Comparison of ENCODE assay signal across 9 mouse cellular contexts in the genomic region with DNA sequence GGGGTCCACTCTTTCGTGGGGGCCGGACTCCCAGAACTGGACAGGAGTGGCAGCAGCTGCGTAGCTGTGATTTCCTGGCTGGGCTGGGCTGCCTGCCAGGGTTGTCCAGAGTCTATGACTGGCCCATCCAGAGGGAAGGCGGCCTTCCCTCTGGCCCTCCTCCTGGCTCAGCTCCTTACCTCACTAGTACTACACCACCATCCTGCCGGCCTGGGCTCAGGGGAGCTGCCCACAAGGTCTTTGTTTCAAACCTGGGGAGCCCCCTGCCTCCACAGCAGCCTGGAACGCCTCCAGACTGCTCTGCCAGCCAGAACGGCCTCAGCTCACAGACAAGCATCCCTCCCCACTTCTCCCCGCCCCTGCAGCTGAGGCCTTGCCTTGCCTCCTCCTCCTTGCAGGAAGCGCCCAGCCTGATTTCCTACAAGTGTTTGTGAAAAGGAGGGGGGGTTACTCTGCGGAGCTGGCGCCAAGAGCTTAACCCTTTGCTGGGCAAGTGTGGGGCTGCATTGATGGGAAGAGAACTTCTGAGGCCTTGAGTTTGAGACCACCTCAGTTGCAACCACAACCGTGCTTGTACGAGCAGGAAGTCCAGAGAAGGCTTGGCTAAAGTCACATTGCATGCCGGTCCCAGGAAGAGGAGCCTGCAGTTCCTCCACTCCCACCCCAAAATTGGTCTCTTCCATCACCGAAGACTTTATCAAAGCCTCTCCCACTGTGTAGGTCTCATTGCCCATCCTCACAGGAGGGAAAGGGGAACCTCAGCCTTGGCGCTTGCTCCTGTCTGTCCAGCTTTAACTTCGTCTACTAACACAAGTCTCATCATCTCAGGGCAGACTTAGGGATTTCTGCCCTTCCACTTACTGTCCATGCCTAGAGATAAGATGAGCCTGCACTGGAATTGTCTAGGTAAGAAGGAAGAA. TPM values are rescaled to one million over a fixed set of nuclear protein-coding genes. Genes with fewer than 3 reads are reported as not detected.
DNase-seq lines count a peak whose midpoint lies in the region; ATAC-seq lines count a peak whose summit lies in the region.
"Had no signal": no experiment of that assay in that cellular context is flagged by ENCODE, and none has a peak within 500 bp of the region (broad histone marks: within the 10 kb centered on the region; RNA-seq: fewer than 3 reads in every experiment).

A gene (minus strand): TSS at position 315 of the 920 bp plus-strand sequence.

- ATAC-seq in heart, embryonic 14.5 days (ENCODE audit: insufficient number of reproducible peaks, insufficient read depth, low FRiP score, low read depth): peak; percentile 86
- peak; percentile 51 for ATAC-seq in liver, embryonic 13.5 days (ENCODE audit: low read depth)
- ATAC-seq in stomach, embryonic 15.5 days (ENCODE audit: insufficient read depth, low FRiP score, low read depth): peak; percentile 85

- no peaks in the 10 kb centered on the region for H3K9me3 ChIP-seq in forebrain, embryonic 10.5 days
- no peaks in the 10 kb centered on the region for H3K9me3 ChIP-seq in heart, embryonic 14.5 days (ENCODE audit: control insufficient read depth, low read length)
- H3K9me3 ChIP-seq in liver, embryonic 13.5 days (replicated peaks): no peaks in the 10 kb centered on the region
- no peaks in the 10 kb centered on the region for H3K9me3 ChIP-seq in stomach, embryonic 15.5 days

- no peaks in the 10 kb centered on the region for H3K36me3 ChIP-seq in forebrain, embryonic 10.5 days (replicated peaks)
- no peaks in the 10 kb centered on the region for H3K36me3 ChIP-seq in heart, embryonic 14.5 days (ENCODE audit: control insufficient read depth, insufficient read depth, low read length)
- no peaks in the 10 kb centered on the region for H3K36me3 ChIP-seq in liver, embryonic 13.5 days
- no peaks in the 10 kb centered on the region for H3K36me3 ChIP-seq in stomach, embryonic 15.5 days
- H3K36me3 ChIP-seq: G1E had no signal

- H3K9ac ChIP-seq in heart, embryonic 14.5 days (ENCODE audit: low read length): peak within 1 kb of the TSS; percentile 55
- H3K9ac ChIP-seq in liver, embryonic 13.5 days: peak within 1 kb of the TSS; percentile 59
- H3K9ac ChIP-seq in stomach, embryonic 15.5 days: peak within 1 kb of the TSS; percentile 32; the same call in 1 of the 2 replicates

- 20% methylated on average over 17 of the region's 17 CpGs for WGBS in forebrain, embryonic 10.5 days
- 17% methylated on average over 17 of the region's 17 CpGs for WGBS in heart, embryonic 14.5 days
- 20% methylated on average over 17 of the region's 17 CpGs for WGBS in liver, embryonic 13.5 days (ENCODE audit: insufficient replicate concordance)
- WGBS in stomach, embryonic 15.5 days: 8% methylated on average over 17 of the region's 17 CpGs

- peaks cover 68% of the 10 kb centered on the region for H3K4me1 ChIP-seq in forebrain, embryonic 10.5 days
- peaks cover 35 to 58% of the 10 kb centered on the region in 2 experiments for H3K4me1 ChIP-seq in heart, embryonic 14.5 days (ENCODE audit: control insufficient read depth in 2 of 2, insufficient read depth in 2 of 2, low read length in 2 of 2)
- peaks cover 94% of the 10 kb centered on the region for H3K4me1 ChIP-seq in liver, embryonic 13.5 days (replicated peaks)
- peaks cover 49% of the 10 kb centered on the region for H3K4me1 ChIP-seq in stomach, embryonic 15.5 days

- H3K4me2 ChIP-seq in heart, embryonic 14.5 days (ENCODE audit: low read length): peak within 1 kb of the TSS; percentile 62
- H3K4me2 ChIP-seq in liver, embryonic 13.5 days: peak within 1 kb of the TSS; percentile 49
- H3K4me2 ChIP-seq in stomach, embryonic 15.5 days: peak within 1 kb of the TSS; percentile 53

- peak; percentile 74 for DNase-seq in layer of hippocampus, adult 11-12 months (ENCODE audit: low spot score)
- DNase-seq in layer of hippocampus, adult 9-10 months (ENCODE audit: low spot score): no peak
- peak; percentile 70 for DNase-seq in forebrain, embryonic 10.5 days (ENCODE audit: extremely low spot score, low spot score)
- peak; percentile 96 for DNase-seq in kidney, postnatal 10 days
- peak; percentile 55 for DNase-seq in liver, embryonic 13.5 days
- DNase-seq in natural killer cell, adult 2 months (ENCODE audit: low spot score in 2 of 2): peak; percentile 65 to 70

- H3K27me3 ChIP-seq in forebrain, embryonic 10.5 days (ENCODE audit: poor library complexity, severe bottlenecking): peaks cover 6% of the 10 kb centered on the region
- no peaks in the 10 kb centered on the region for H3K27me3 ChIP-seq in heart, embryonic 14.5 days (ENCODE audit: control insufficient read depth, insufficient read depth, low read length)
- H3K27me3 ChIP-seq in liver, embryonic 13.5 days: no peaks in the 10 kb centered on the region
- H3K27me3 ChIP-seq in stomach, embryonic 15.5 days (replicated peaks): no peaks in the 10 kb centered on the region

- H3K4me3 ChIP-seq in forebrain, embryonic 10.5 days: peak within 1 kb of the TSS; percentile 43
- H3K4me3 ChIP-seq in heart, embryonic 14.5 days (ENCODE audit: control insufficient read depth in 1 of 2, insufficient read depth in 1 of 2, low read depth in 1 of 2, low read length in 2 of 2): peak within 1 kb of the TSS; percentile 28 to 35
- peak within 1 kb of the TSS; percentile 40 for H3K4me3 ChIP-seq in liver, embryonic 13.5 days (replicated peaks)
- H3K4me3 ChIP-seq in stomach, embryonic 15.5 days (replicated peaks): peak within 1 kb of the TSS; percentile 43

- peak within 1 kb of the TSS; percentile 89 for H3K27ac ChIP-seq in forebrain, embryonic 10.5 days
- H3K27ac ChIP-seq in heart, embryonic 14.5 days (replicated peaks in 1 of 2; ENCODE audit: control insufficient read depth in 1 of 2, insufficient read depth in 1 of 2, low read depth in 2 of 2, low read length in 2 of 2): peak within 1 kb of the TSS; percentile 74 to 83
- H3K27ac ChIP-seq in liver, embryonic 13.5 days: peak within 1 kb of the TSS; percentile 67
- H3K27ac ChIP-seq in stomach, embryonic 15.5 days: peak within 1 kb of the TSS; percentile 94

RNA-seq across cellular contexts. Expression of the gene that starts here (rescaled TPM):
- 10.2 and 13.1 TPM in 2 replicates for polyA plus RNA-seq in forebrain, embryonic 10.5 days (2016; fragmentation: Nextera tagmentation; extraction: Ambion mirVana)
- polyA plus RNA-seq in heart, embryonic 14.5 days (2014; fragmentation: Nextera tagmentation; extraction: Ambion mirVana): 1.9 and 2.2 TPM in 2 replicates
- polyA plus RNA-seq in liver, embryonic 13.5 days (2015; fragmentation: Nextera tagmentation; extraction: Ambion mirVana): 3.0 and 3.8 TPM in 2 replicates
- polyA plus RNA-seq in stomach, embryonic 15.5 days (2015; fragmentation: Nextera tagmentation; extraction: Ambion mirVana): 6.7 and 7.0 TPM in 2 replicates
